Mouse (Mus musculus) heart, postnatal 0 days (tissue): ENCODE results near the gene Lfng. TPM values are rescaled to one million over a fixed set of nuclear protein-coding genes. Genes with fewer than 3 reads are reported as not detected.

Source experiments
- ATAC-seq: fragments of 200-750 bp; cut with Nextera tagmentation; 2 replicates; pipeline ENCODE4 v1.8.0; 2017; ENCODE audit warnings: low read depth, moderate number of reproducible peaks, moderate library complexity; ENCODE audit not compliant: insufficient read depth
- DNase-seq: peaks from one replicate; pipeline ENCODE4 v3.0.0-alpha.2; 2016; ENCODE audit warnings: low spot score
- H3K27ac ChIP-seq: fragments of 300-500 bp; sonication (generic); 2 replicates; pipeline ENCODE4 v1.5.1; 2014; ENCODE audit warnings: low read depth, mild to moderate bottlenecking
- H3K27me3 ChIP-seq: fragments of 300-500 bp; sonication (generic); 2 replicates; pipeline ENCODE4 v1.6.1; 2014; ENCODE audit warnings: low read length, mixed read lengths; ENCODE audit not compliant: control insufficient read depth, insufficient read depth
- H3K36me3 ChIP-seq: fragments of 300-500 bp; sonication (generic); replicated peaks from 2 replicates; pipeline ENCODE4 v1.6.1; 2014; ENCODE audit warnings: low read length, mixed read lengths; ENCODE audit not compliant: control insufficient read depth, insufficient read depth
- H3K4me1 ChIP-seq: fragments of 300-500 bp; sonication (generic); 2 replicates; pipeline ENCODE4 v1.6.1; 2014; ENCODE audit warnings: antibody characterized with exemption; ENCODE audit not compliant: control insufficient read depth, insufficient read depth
- H3K4me2 ChIP-seq: fragments of 300-500 bp; sonication (generic); 2 replicates; pipeline ENCODE4 v1.6.1; 2014; ENCODE audit warnings: low read depth, mild to moderate bottlenecking, low read length, moderate library complexity
- H3K4me3 ChIP-seq: fragments of 300-500 bp; sonication (generic); 2 replicates; pipeline ENCODE4 v1.5.1; 2014; ENCODE audit warnings: low read depth, low read length
- H3K9ac ChIP-seq: fragments of 300-500 bp; sonication (generic); replicated peaks from 2 replicates; pipeline ENCODE4 v1.6.1; 2014; ENCODE audit warnings: low read depth, low read length, mixed read lengths
- H3K9me3 ChIP-seq: fragments of 300-500 bp; sonication (generic); replicated peaks from 2 replicates; pipeline ENCODE4 v1.6.1; 2016; ENCODE audit warnings: low read length; ENCODE audit not compliant: control insufficient read depth
- CTCF ChIP-seq: IDR thresholded peaks from 2 replicates; pipeline ENCODE4 v1.5.1; 2016; ENCODE audit warnings: antibody characterized with exemption, control low read depth, low read depth
- EP300 ChIP-seq: IDR thresholded peaks from 2 replicates; pipeline ENCODE4 v1.6.1; 2016; ENCODE audit warnings: antibody characterized with exemption, low read depth
- WGBS: fragments of 180-500 bp; shearing (Covaris S2); extraction: QIAGEN DNeasy Blood & Tissue Kit; methylation state at CpG from one replicate; pipeline ENCODE4 v1.1.7; 2014; 5-methylcytosine and 5-hydroxymethylcytosine counted together
- polyA plus RNA-seq: library from polyadenylated mRNA; unstranded; fragments of >200 nt; fragmentation: Nextera tagmentation; extraction: Ambion mirVana; gene quantifications from 2 replicates; pipeline ENCODE4 v1.2.1, GENCODE M21; 2015
- total RNA-seq: library from RNA; depleted of rRNA; stranded (reverse); fragments of >200 nt; gene quantifications from 2 replicates; pipeline ENCODE4 v1.2.3, GENCODE M21; 2014; ENCODE audit warnings: low replicate concordance

Gene Lfng
- total and polyA plus RNA-seq, 2 experiments from 2014 or later: 4.4 to 8.2 TPM

DNA sequence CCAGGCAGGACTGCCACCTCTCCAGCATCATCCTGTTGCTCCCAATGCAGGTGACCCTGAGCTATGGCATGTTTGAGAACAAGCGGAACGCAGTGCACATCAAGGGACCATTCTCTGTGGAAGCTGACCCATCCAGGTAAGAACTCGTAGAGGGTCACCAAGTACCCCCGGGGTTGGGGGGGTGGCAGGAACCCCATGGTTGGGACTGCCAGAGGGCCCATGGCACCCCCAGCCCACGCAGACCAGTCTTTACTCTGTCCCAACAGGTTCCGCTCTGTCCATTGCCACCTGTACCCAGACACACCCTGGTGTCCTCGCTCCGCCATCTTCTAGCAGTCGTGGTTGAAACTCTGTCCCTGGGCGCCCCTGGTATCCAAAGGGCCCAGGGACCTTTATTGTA lies 7.0 kb downstream of the Lfng start:
- TF ChIP-seq CTCF: no peak
- no peak for TF ChIP-seq EP300
- H3K9ac ChIP-seq: no peak overlapping the region
- H3K4me3 ChIP-seq: no peak overlapping the region
- no peak overlapping the region for H3K4me2 ChIP-seq
- WGBS: 95% methylated on average over 10 of the region's 10 CpGs
- no peak overlapping the region for H3K27ac ChIP-seq
- DNase-seq (no peak), ATAC-seq (no peak)
- peaks cover 24% of the 10 kb centered on the region for H3K4me1 ChIP-seq
- peaks cover 18% of the 10 kb centered on the region for H3K27me3 ChIP-seq
- no peaks in the 10 kb centered on the region for H3K9me3 ChIP-seq
- H3K36me3 ChIP-seq: no peaks in the 10 kb centered on the region

DNA sequence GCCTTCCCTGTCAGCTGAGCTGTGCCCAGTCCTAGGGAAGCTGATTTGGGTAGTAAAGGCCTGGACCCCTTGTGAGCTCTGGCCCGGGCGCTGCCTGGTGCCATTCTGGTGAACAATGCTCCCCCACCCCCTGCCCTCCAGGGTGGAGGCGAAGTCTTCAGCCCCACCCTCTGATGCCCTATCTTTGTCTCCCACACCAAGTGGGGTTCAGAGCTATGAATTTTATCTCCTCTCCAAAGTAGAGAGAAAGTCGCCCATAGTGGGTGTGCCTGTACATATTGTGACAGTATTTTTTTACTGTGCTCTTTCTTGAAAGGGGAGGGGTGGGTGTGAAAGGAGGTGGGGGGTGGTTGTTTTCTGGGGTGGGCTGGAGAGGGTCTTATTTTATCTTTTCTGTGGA lies 7.7 kb downstream of the Lfng start:
- no peak overlapping the region for H3K9ac ChIP-seq
- no peak overlapping the region for H3K27ac ChIP-seq
- TF ChIP-seq EP300 (no peak), CTCF (no peak)
- no peak overlapping the region for H3K4me2 ChIP-seq
- DNase-seq (no peak), ATAC-seq (no peak)
- H3K27me3 ChIP-seq: 0 out of 2 replicates have a peak, but pooled peaks cover 12% of the 10 kb centered on the region
- no peaks in the 10 kb centered on the region for H3K36me3 ChIP-seq
- no peaks in the 10 kb centered on the region for H3K9me3 ChIP-seq
- H3K4me3 ChIP-seq: no peak overlapping the region
- WGBS: 82% methylated on average over 4 of the region's 4 CpGs
- peaks cover 18% of the 10 kb centered on the region for H3K4me1 ChIP-seq

DNA sequence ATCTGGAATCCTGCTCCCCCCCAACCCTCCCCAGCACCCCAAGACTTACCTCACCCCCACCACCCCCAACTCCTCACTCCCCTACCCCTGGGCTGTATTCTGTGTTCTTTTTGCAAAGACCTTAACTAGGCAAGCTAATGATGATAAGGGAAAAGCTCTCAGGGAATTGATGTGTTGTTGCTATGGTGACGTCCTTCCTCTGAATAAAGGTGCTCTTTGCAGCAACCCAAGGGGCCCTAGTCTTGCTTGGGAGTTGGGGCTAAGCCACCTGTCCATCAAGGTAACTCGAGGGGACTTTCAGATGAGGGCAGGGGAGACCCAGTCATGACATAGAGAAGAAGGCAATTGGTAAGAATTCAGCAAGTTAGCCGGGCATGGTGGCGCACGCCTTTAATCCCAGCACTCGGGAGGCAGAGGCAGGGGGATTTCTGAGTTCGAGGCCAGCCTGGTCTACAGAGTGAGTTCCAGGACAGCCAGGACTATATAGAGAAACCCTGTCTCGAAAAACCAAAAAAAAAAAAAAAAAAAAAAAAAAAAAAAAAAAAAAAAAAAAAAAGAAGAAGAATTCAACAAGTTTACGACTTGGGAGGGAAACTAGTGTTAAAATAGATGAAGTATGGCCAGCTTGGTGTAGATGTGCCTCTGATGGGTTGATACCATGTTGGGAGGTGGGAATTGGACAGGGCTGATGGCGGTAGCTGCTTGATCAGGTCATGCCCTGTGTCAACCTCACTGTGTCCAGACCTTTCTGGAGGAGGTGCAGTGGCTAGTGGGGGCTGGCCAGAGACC lies 8.4 kb downstream of the Lfng start:
- Histone ChIP-seq H3K4me2 (no peak overlapping the region), H3K9ac (no peak overlapping the region), H3K36me3 (no peaks in the 10 kb centered on the region), H3K4me3 (no peak overlapping the region), H3K27me3 (0 out of 2 replicates have a peak, but pooled peaks cover 7% of the 10 kb centered on the region), H3K27ac (no peak overlapping the region), H3K9me3 (no peaks in the 10 kb centered on the region), H3K4me1 (peaks cover 15% of the 10 kb centered on the region)
- TF ChIP-seq EP300 (no peak), CTCF (no peak)
- ATAC-seq (no peak), DNase-seq (no peak)
- 73% methylated on average over 10 of the region's 10 CpGs for WGBS

DNA sequence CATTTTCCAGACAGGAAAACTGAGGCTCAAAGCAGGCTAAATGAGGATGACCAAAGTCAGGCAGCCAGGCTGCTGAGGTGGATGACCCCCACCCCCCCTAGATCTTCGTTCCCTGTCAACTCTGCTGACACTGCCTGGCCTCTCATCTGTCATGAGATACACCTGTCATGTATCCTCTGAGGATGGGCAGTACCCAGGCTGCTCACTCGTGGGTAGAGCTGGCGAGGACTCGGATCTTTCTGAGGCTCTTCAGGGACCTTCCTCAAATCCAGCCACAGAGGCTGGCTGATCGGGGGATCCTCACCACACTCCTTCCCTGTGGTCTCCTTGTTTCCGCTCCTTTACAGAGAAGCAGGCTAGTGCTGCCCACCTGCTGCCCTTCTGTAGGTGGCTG lies 9.0 kb downstream of the Lfng start:
- no peak for DNase-seq

DNA sequence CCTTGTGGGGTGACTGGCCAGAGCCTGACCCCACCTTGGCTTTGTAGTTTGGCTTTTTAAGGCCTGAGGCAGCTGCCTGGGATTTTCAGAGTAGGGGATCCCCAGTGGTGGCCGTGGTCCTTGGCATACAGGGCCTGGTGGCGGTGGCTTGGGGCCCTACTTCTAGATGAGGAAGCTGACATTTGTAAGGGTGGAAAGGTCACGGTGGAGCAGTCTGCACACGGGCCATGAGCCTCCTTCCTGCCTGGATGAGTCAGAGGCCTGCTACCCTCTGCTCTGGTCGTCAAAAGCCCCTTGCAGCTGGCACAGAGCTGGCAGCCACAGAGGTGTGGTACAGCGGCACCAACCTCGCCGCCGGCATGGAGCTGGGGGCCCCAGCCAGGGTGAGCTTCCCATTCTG lies 9.6 kb downstream of the Lfng start:
- no peak for ATAC-seq
- no peak overlapping the region for H3K4me3 ChIP-seq

More for the DNA sequence above, 9.0 kb downstream of the Lfng start:
- WGBS: 81% methylated on average over 6 of the region's 6 CpGs
- Histone ChIP-seq H3K4me1 (peaks cover 9% of the 10 kb centered on the region), H3K9me3 (no peaks in the 10 kb centered on the region), H3K9ac (no peak overlapping the region), H3K4me3 (no peak overlapping the region), H3K27ac (0 out of 2 replicates have a peak overlapping the region, but pooled peaks have one; percentile 8), H3K4me2 (no peak overlapping the region), H3K36me3 (no peaks in the 10 kb centered on the region), H3K27me3 (0 out of 2 replicates have a peak, but pooled peaks cover 7% of the 10 kb centered on the region)
- TF ChIP-seq EP300: no peak
- ATAC-seq: no peak

More for the DNA sequence above, 9.6 kb downstream of the Lfng start:
- TF ChIP-seq EP300 (no peak), CTCF (no peak)
- Histone ChIP-seq H3K9me3 (no peaks in the 10 kb centered on the region), H3K9ac (no peak overlapping the region), H3K36me3 (no peaks in the 10 kb centered on the region), H3K4me1 (peaks cover 3% of the 10 kb centered on the region; the same call in 1 of the 2 replicates), H3K4me2 (no peak overlapping the region), H3K27me3 (0 out of 2 replicates have a peak, but pooled peaks cover 7% of the 10 kb centered on the region), H3K27ac (peak overlapping the region; percentile 8; the same call in 1 of the 2 replicates)
- no peak for DNase-seq
- WGBS: 54% methylated on average over 9 of the region's 9 CpGs
